Mouse (Mus musculus) heart, embryonic 14.5 days (tissue): Measurements from ENCODE around the gene Otol1. TPM values are rescaled to one million over a fixed set of nuclear protein-coding genes. Genes with fewer than 3 reads are reported as not detected.

Source experiments
- ATAC-seq: fragments of 200-750 bp; cut with Nextera tagmentation; 2 replicates; pipeline ENCODE4 v1.8.0; 2017; ENCODE audit warnings: low read depth, moderate TSS enrichment; ENCODE audit not compliant: insufficient number of reproducible peaks, insufficient read depth, low FRiP score
- H3K27ac ChIP-seq, 2 experiments: fragments of 200-500 bp in 1 of 2; fragments of 300-500 bp in 1 of 2; sonication (generic) in 1 of 2; replicated peaks in 1 of 2; 2 replicates each; pipeline ENCODE4 v1.5.1; 2012 to 2014; ENCODE audit warnings: low read depth in 2 of 2, low read length in 2 of 2, control low read depth in 1 of 2, mild to moderate bottlenecking in 1 of 2, mixed read lengths in 1 of 2; ENCODE audit not compliant: control insufficient read depth in 1 of 2, insufficient read depth in 1 of 2
- H3K27me3 ChIP-seq: fragments of 300-500 bp; sonication (generic); 2 replicates; pipeline ENCODE4 v1.6.1; 2014; ENCODE audit warnings: mild to moderate bottlenecking, low read length, control low read depth; ENCODE audit not compliant: control insufficient read depth, insufficient read depth
- H3K36me3 ChIP-seq: fragments of 300-500 bp; sonication (generic); 2 replicates; pipeline ENCODE4 v1.6.1; 2014; ENCODE audit warnings: mild to moderate bottlenecking, control low read depth, low read length, mixed read lengths; ENCODE audit not compliant: control insufficient read depth, insufficient read depth
- H3K4me1 ChIP-seq, 2 experiments: fragments of 200-500 bp in 1 of 2; fragments of 300-500 bp in 1 of 2; sonication (generic) in 1 of 2; 2 replicates each; pipeline ENCODE4 v1.6.1; 2012 to 2014; ENCODE audit warnings: low read length in 2 of 2, control low read depth in 1 of 2, mixed read lengths in 1 of 2; ENCODE audit not compliant: control insufficient read depth in 2 of 2, insufficient read depth in 2 of 2
- H3K4me2 ChIP-seq: fragments of 300-500 bp; sonication (generic); 2 replicates; pipeline ENCODE4 v1.6.1; 2014; ENCODE audit warnings: mild to moderate bottlenecking, low read length
- H3K4me3 ChIP-seq, 2 experiments: fragments of 200-500 bp in 1 of 2; fragments of 300-500 bp in 1 of 2; sonication (generic) in 1 of 2; 2 replicates each; pipeline ENCODE4 v1.5.1; 2012 to 2014; ENCODE audit warnings: low read length in 2 of 2, mild to moderate bottlenecking in 2 of 2, control low read depth in 1 of 2, low read depth in 1 of 2, moderate library complexity in 1 of 2; ENCODE audit not compliant: control insufficient read depth in 1 of 2, insufficient read depth in 1 of 2
- H3K9ac ChIP-seq: fragments of 300-500 bp; sonication (generic); 2 replicates; pipeline ENCODE4 v1.6.1; 2014; ENCODE audit warnings: mild to moderate bottlenecking, low read length
- H3K9me3 ChIP-seq: fragments of 300-500 bp; sonication (generic); 2 replicates; pipeline ENCODE4 v1.6.1; 2016; ENCODE audit warnings: low read length, control low read depth; ENCODE audit not compliant: control insufficient read depth
- WGBS: fragments of 180-500 bp; shearing (Covaris S2); extraction: QIAGEN DNeasy Blood & Tissue Kit; methylation state at CpG from one replicate; pipeline ENCODE4 v1.1.7; 2014; 5-methylcytosine and 5-hydroxymethylcytosine counted together
- polyA plus RNA-seq: library from polyadenylated mRNA; unstranded; fragments of >200 nt; fragmentation: Nextera tagmentation; extraction: Ambion mirVana; gene quantifications from 2 replicates; pipeline ENCODE4 v1.2.1, GENCODE M21; 2014

Otol1 gene
- polyA plus RNA-seq: not detected in 2 replicates

GRCm38 (mm10) chr3:70007313-70007712 is at the start of gene Otol1:
Gene Otol1 (plus strand): TSS chr3:70007613.
- no peaks in the 10 kb centered on the region for H3K4me1 ChIP-seq
- WGBS: 72% methylated on average over 4 of the region's 4 CpGs
- H3K9me3 ChIP-seq: no peaks in the 10 kb centered on the region
- no peak within 1 kb of the TSS for H3K4me2 ChIP-seq
- no peak for ATAC-seq
- no peak within 1 kb of the TSS for H3K9ac ChIP-seq
- H3K4me3 ChIP-seq: no peak within 1 kb of the TSS
- no peak within 1 kb of the TSS for H3K27ac ChIP-seq
- no peaks in the 10 kb centered on the region for H3K36me3 ChIP-seq
- H3K27me3 ChIP-seq: no peaks in the 10 kb centered on the region

GRCm38 (mm10) chr3:69962187-69962586 is 45.2 kb upstream of the Otol1 start:
- no peak for ATAC-seq

GRCm38 (mm10) chr3:69971482-69972097 is 35.8 kb upstream of the Otol1 start:
- no peaks in the 10 kb centered on the region for H3K27me3 ChIP-seq
- H3K4me1 ChIP-seq: no peaks in the 10 kb centered on the region
- no peak overlapping the region for H3K27ac ChIP-seq
- H3K9ac ChIP-seq: no peak overlapping the region
- no peak overlapping the region for H3K4me3 ChIP-seq
- no peaks in the 10 kb centered on the region for H3K9me3 ChIP-seq
- ATAC-seq: no peak
- no peaks in the 10 kb centered on the region for H3K36me3 ChIP-seq
- H3K4me2 ChIP-seq: no peak overlapping the region
- 72% methylated on average over 6 of the region's 6 CpGs for WGBS

More at GRCm38 (mm10) chr3:69962187-69962586, 45.2 kb upstream of the Otol1 start:
- Histone ChIP-seq H3K4me2 (no peak overlapping the region), H3K9ac (no peak overlapping the region), H3K27ac (no peak overlapping the region), H3K4me1 (no peaks in the 10 kb centered on the region), H3K27me3 (no peaks in the 10 kb centered on the region), H3K4me3 (no peak overlapping the region), H3K36me3 (no peaks in the 10 kb centered on the region), H3K9me3 (no peaks in the 10 kb centered on the region)
- WGBS: 54% methylated on average over 5 of the region's 5 CpGs

- H3K4me1 ChIP-seq: no peaks in the 10 kb centered on the region
- no peaks in the 10 kb centered on the region for H3K36me3 ChIP-seq
These were observed 29.3 kb upstream of the Otol1 start for GRCm38 (mm10) chr3:69978092-69978491.

GRCm38 (mm10) chr3:69993806-69994205 is 13.6 kb upstream of the Otol1 start:
- Histone ChIP-seq H3K36me3 (no peaks in the 10 kb centered on the region), H3K4me1 (no peaks in the 10 kb centered on the region), H3K27me3 (no peaks in the 10 kb centered on the region), H3K9me3 (no peaks in the 10 kb centered on the region), H3K9ac (no peak overlapping the region), H3K4me3 (no peak overlapping the region), H3K27ac (no peak overlapping the region), H3K4me2 (no peak overlapping the region)
- ATAC-seq: no peak
- WGBS: 72% methylated on average over 4 of the region's 4 CpGs

More at GRCm38 (mm10) chr3:69978092-69978491, 29.3 kb upstream of the Otol1 start:
- Histone ChIP-seq H3K27ac (no peak overlapping the region), H3K9ac (no peak overlapping the region), H3K9me3 (no peaks in the 10 kb centered on the region), H3K4me3 (no peak overlapping the region), H3K4me2 (no peak overlapping the region), H3K27me3 (no peaks in the 10 kb centered on the region)
- no peak for ATAC-seq

- WGBS: 65% methylated on average over 9 of the region's 9 CpGs
- ATAC-seq: no peak
- no peaks in the 10 kb centered on the region for H3K4me1 ChIP-seq
- no peaks in the 10 kb centered on the region for H3K9me3 ChIP-seq
- H3K9ac ChIP-seq: no peak overlapping the region
- H3K27me3 ChIP-seq: no peaks in the 10 kb centered on the region
- H3K4me3 ChIP-seq: no peak overlapping the region
- no peak overlapping the region for H3K27ac ChIP-seq
- H3K36me3 ChIP-seq: no peaks in the 10 kb centered on the region
- no peak overlapping the region for H3K4me2 ChIP-seq
These were observed 5.9 kb upstream of the Otol1 start for GRCm38 (mm10) chr3:70001540-70001939.

- Histone ChIP-seq H3K9me3 (no peaks in the 10 kb centered on the region), H3K4me2 (no peak overlapping the region), H3K36me3 (no peaks in the 10 kb centered on the region), H3K27me3 (no peaks in the 10 kb centered on the region), H3K27ac (no peak overlapping the region), H3K9ac (no peak overlapping the region), H3K4me1 (no peaks in the 10 kb centered on the region), H3K4me3 (no peak overlapping the region)
- no peak for ATAC-seq
- WGBS: 75% methylated on average over 17 of the region's 17 CpGs
These were observed 4.2 kb upstream of the Otol1 start for GRCm38 (mm10) chr3:70003126-70003764.

- no peaks in the 10 kb centered on the region for H3K27me3 ChIP-seq
- H3K4me3 ChIP-seq: no peak overlapping the region
- no peaks in the 10 kb centered on the region for H3K4me1 ChIP-seq
- no peak overlapping the region for H3K27ac ChIP-seq
- no peak overlapping the region for H3K9ac ChIP-seq
- H3K36me3 ChIP-seq: no peaks in the 10 kb centered on the region
- 34% methylated on average over 7 of the region's 7 CpGs for WGBS
- no peaks in the 10 kb centered on the region for H3K9me3 ChIP-seq
- H3K4me2 ChIP-seq: no peak overlapping the region
- ATAC-seq: no peak
These were observed 3.5 kb upstream of the Otol1 start for GRCm38 (mm10) chr3:70003955-70004354.
